Mouse (Mus musculus): Measurements from ENCODE around the gene Rgs6. TPM values are rescaled to one million over a fixed set of nuclear protein-coding genes. Genes with fewer than 3 reads are reported as not detected.

Rgs6 gene
- polyA plus RNA-seq, 2 experiments = 0.07 to 0.20 TPM

GRCm38 (mm10) chr12:83084614-83085013 is 496.5 kb downstream of the Rgs6 start:
- ATAC-seq (ENCODE audit: insufficient read depth) (no peak), DNase-seq (ENCODE audit: low read depth in 3 of 3, low spot score in 3 of 3) (no peak)
- H3K27me3 ChIP-seq (ENCODE audit: control insufficient read depth, insufficient read depth, low read length) = no peaks in the 10 kb centered on the region
- H3K36me3 ChIP-seq (replicated peaks; ENCODE audit: control insufficient read depth, insufficient read depth, low read depth) = no peaks in the 10 kb centered on the region
- no peak overlapping the region for H3K4me3 ChIP-seq (ENCODE audit: insufficient read depth in 1 of 2, low read depth in 2 of 2, low read length in 2 of 2)
- WGBS (ENCODE audit: insufficient replicate concordance) = 74% methylated on average over 5 of the region's 5 CpGs
- H3K9me3 ChIP-seq (ENCODE audit: control insufficient read depth, low read length) = no peaks in the 10 kb centered on the region
- peaks cover 5 to 15% of the 10 kb centered on the region in 2 experiments; a peak in 3 of 4 replicates for H3K4me1 ChIP-seq (replicated peaks; ENCODE audit: control insufficient read depth in 2 of 2, insufficient read depth in 2 of 2, low read length in 1 of 2)
- TF ChIP-seq CTCF (IDR thresholded peaks at IDR 0.05; ENCODE audit: low read depth) (no peak), EP300 (IDR thresholded peaks at IDR 0.05; ENCODE audit: low read depth) (no peak)
- no peak overlapping the region for H3K27ac ChIP-seq
- H3K4me2 ChIP-seq (ENCODE audit: low read depth) = no peak overlapping the region
- H3K9ac ChIP-seq (replicated peaks) = no peak overlapping the region

- peaks cover 10 to 19% of the 10 kb centered on the region in 2 experiments for H3K4me1 ChIP-seq (replicated peaks; ENCODE audit: control insufficient read depth in 2 of 2, insufficient read depth in 2 of 2, low read length in 1 of 2)
- no peak overlapping the region for H3K4me2 ChIP-seq (ENCODE audit: low read depth)
- no peak overlapping the region for H3K27ac ChIP-seq
- no peak overlapping the region for H3K4me3 ChIP-seq (ENCODE audit: insufficient read depth in 1 of 2, low read depth in 2 of 2, low read length in 2 of 2)
- no peak for DNase-seq (ENCODE audit: low read depth in 3 of 3, low spot score in 3 of 3)
- H3K9me3 ChIP-seq (ENCODE audit: control insufficient read depth, low read length) = no peaks in the 10 kb centered on the region
- no peaks in the 10 kb centered on the region for H3K36me3 ChIP-seq (replicated peaks; ENCODE audit: control insufficient read depth, insufficient read depth, low read depth)
- ATAC-seq (ENCODE audit: insufficient read depth) = peak; percentile 31; the same call in 1 of the 2 replicates
- no peak overlapping the region for H3K9ac ChIP-seq (replicated peaks)
- no peaks in the 10 kb centered on the region for H3K27me3 ChIP-seq (ENCODE audit: control insufficient read depth, insufficient read depth, low read length)
- 68% methylated on average over 4 of the region's 4 CpGs for WGBS (ENCODE audit: insufficient replicate concordance)
- TF ChIP-seq EP300 (IDR thresholded peaks at IDR 0.05; ENCODE audit: low read depth) (no peak), CTCF (IDR thresholded peaks at IDR 0.05; ENCODE audit: low read depth) (no peak)
These were observed 498.9 kb downstream of the Rgs6 start for GRCm38 (mm10) chr12:83087010-83087409.

GRCm38 (mm10) chr12:83087555-83087954 is 499.5 kb downstream of the Rgs6 start:
- ATAC-seq (ENCODE audit: insufficient read depth) (no peak), DNase-seq (ENCODE audit: low read depth in 3 of 3, low spot score in 3 of 3) (no peak)
- Histone ChIP-seq H3K9ac (replicated peaks) (no peak overlapping the region), H3K27ac (no peak overlapping the region), H3K36me3 (replicated peaks; ENCODE audit: control insufficient read depth, insufficient read depth, low read depth) (no peaks in the 10 kb centered on the region), H3K27me3 (ENCODE audit: control insufficient read depth, insufficient read depth, low read length) (no peaks in the 10 kb centered on the region), H3K9me3 (ENCODE audit: control insufficient read depth, low read length) (no peaks in the 10 kb centered on the region), H3K4me3 (ENCODE audit: insufficient read depth in 1 of 2, low read depth in 2 of 2, low read length in 2 of 2) (no peak overlapping the region), H3K4me2 (ENCODE audit: low read depth) (no peak overlapping the region), H3K4me1 (replicated peaks; ENCODE audit: control insufficient read depth in 2 of 2, insufficient read depth in 2 of 2, low read length in 1 of 2) (peaks cover 13 to 23% of the 10 kb centered on the region in 2 experiments)
- TF ChIP-seq EP300 (IDR thresholded peaks at IDR 0.05; ENCODE audit: low read depth) = no peak
- no peak for TF ChIP-seq CTCF (IDR thresholded peaks at IDR 0.05; ENCODE audit: low read depth)
- WGBS (ENCODE audit: insufficient replicate concordance) = 59% methylated on average over 7 of the region's 7 CpGs

GRCm38 (mm10) chr12:83092001-83092400 is 503.9 kb downstream of the Rgs6 start:
- 38% methylated on average over 7 of the region's 7 CpGs for whole genome bisulfite sequencing (ENCODE audit: insufficient replicate concordance)
- no peak for DNase-seq (ENCODE audit: low read depth in 3 of 3, low spot score in 3 of 3)
- Histone ChIP-seq H3K4me2 (ENCODE audit: low read depth) (peak overlapping the region; percentile 19; the same call in 1 of the 2 replicates), H3K4me1 (replicated peaks; ENCODE audit: control insufficient read depth in 2 of 2, insufficient read depth in 2 of 2, low read length in 1 of 2) (peaks cover 15 to 22% of the 10 kb centered on the region in 2 experiments), H3K27me3 (ENCODE audit: control insufficient read depth, insufficient read depth, low read length) (no peaks in the 10 kb centered on the region), H3K27ac (no peak overlapping the region; the same call in 1 of the 2 replicates), H3K4me3 (ENCODE audit: insufficient read depth in 1 of 2, low read depth in 2 of 2, low read length in 2 of 2) (no peak overlapping the region), H3K9ac (replicated peaks) (no peak overlapping the region; the same call in 1 of the 2 replicates), H3K9me3 (ENCODE audit: control insufficient read depth, low read length) (no peaks in the 10 kb centered on the region), H3K36me3 (replicated peaks; ENCODE audit: control insufficient read depth, insufficient read depth, low read depth) (no peaks in the 10 kb centered on the region)
- TF ChIP-seq CTCF (IDR thresholded peaks at IDR 0.05; ENCODE audit: low read depth) = no peak
- peak; percentile 49; the same call in 1 of the 2 replicates for TF ChIP-seq EP300 (IDR thresholded peaks at IDR 0.05; ENCODE audit: low read depth)
- peak; percentile 72 for ATAC-seq (ENCODE audit: insufficient read depth)

- no peaks in the 10 kb centered on the region for H3K9me3 ChIP-seq (ENCODE audit: control insufficient read depth, low read length)
- WGBS (ENCODE audit: insufficient replicate concordance) = 53% methylated on average over 1 of the region's 1 CpGs
- H3K4me3 ChIP-seq (ENCODE audit: insufficient read depth in 1 of 2, low read depth in 2 of 2, low read length in 2 of 2) = no peak overlapping the region
- H3K4me1 ChIP-seq (replicated peaks; ENCODE audit: control insufficient read depth in 2 of 2, insufficient read depth in 2 of 2, low read length in 1 of 2) = peaks cover 26 to 30% of the 10 kb centered on the region in 2 experiments
- H3K27ac ChIP-seq = peak overlapping the region; percentile 19
- no peak for DNase-seq (ENCODE audit: low read depth in 3 of 3, low spot score in 3 of 3)
- no peaks in the 10 kb centered on the region for H3K27me3 ChIP-seq (ENCODE audit: control insufficient read depth, insufficient read depth, low read length)
- no peak overlapping the region for H3K9ac ChIP-seq (replicated peaks)
- no peak for ATAC-seq (ENCODE audit: insufficient read depth)
- no peaks in the 10 kb centered on the region for H3K36me3 ChIP-seq (replicated peaks; ENCODE audit: control insufficient read depth, insufficient read depth, low read depth)
- no peak overlapping the region for H3K4me2 ChIP-seq (ENCODE audit: low read depth)
- TF ChIP-seq CTCF (IDR thresholded peaks at IDR 0.05; ENCODE audit: low read depth) (no peak), EP300 (IDR thresholded peaks at IDR 0.05; ENCODE audit: low read depth) (no peak)
These were observed 509.7 kb downstream of the Rgs6 start for GRCm38 (mm10) chr12:83097787-83098186.

All from liver, embryonic 14.5 days (tissue).